Mouse (Mus musculus) adrenal gland, postnatal 25 days (tissue): ENCODE results near the gene Taf8. TPM values are rescaled to one million over a fixed set of nuclear protein-coding genes. Genes with fewer than 3 reads are reported as not detected.

Experiments used
- DNase-seq: peaks from one replicate; pipeline ENCODE4 v3.0.0; 2021; ENCODE audit warnings: mixed read lengths
- long read RNA-seq: library from polyadenylated mRNA; stranded (forward); transcript quantifications from one replicate; pipeline ENCODE4 v2.0.0, GENCODE M21; 2021
- total RNA-seq: library from RNA; stranded (reverse); gene quantifications from 2 replicates; pipeline ENCODE4 v1.2.3, GENCODE M21; 2021

Taf8 gene
- total RNA-seq: 21.1 and 25.7 TPM in 2 replicates
- long read RNA-seq, partial matches to known transcripts: 0 of 4 reads
- long read RNA-seq, other reads (novel, unspliced or antisense): 0 of 4 reads

DNA sequence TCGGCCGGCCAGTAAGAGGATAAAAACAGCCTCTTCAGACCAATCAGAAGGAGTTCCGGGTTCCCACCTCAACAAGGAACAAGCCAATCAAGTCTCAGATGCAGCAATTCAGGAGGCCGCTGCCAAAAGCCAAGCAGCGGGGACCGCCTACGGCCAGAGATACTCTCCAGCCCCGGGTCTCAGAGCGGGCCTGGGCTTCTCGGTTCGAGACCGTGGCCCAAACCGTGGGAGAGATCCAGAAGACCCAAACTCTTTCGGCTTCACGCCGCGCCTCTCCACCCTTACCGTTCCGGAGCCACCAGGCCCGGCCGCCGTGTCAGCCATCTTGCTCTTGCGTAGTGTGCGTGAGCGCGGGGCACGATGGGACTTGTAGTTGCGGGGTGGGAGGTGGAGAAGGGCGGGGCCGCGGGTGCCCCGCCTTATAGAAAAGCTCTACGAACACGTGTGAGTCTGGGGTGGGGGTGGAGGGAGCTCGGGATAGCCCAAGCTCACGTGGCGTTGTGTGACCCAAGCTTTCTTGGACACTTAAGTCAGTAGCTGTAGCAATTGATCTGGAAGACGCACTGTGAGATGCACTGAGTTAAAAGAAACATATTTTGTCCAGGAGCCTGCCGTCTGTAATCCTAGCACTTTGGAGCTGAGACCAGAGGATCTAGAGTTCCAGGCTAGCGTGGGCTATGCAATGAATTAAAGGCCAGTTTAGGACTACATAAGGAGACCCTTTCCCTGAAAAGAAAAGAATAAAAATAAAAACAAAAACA lies at the start of gene Taf8:
Gene Taf8, minus strand, starts transcription at position 347 of the 761 bp plus-strand sequence.
- peak; percentile 91 for DNase-seq

DNA sequence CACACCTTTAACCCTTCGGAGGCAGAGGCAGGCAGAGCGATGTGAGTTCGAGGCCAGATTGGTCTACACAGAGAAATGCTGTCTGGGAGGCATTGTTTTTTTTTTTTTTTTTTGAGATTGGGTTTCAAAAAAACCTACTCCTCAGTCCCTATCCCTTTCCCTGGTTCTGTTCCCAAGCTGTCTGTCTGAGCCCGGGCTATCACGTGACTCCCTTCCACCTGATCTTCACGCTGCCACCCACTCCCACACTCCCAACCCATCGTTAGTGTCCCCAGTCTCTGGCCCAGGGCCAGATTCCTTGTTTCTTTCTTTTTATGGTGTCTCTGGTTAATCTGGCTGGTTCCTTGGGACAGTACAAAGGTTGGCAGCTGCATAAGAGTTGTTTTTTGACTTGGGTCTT lies 49.0 kb upstream of the Taf8 start:
- no peak for DNase-seq

DNA sequence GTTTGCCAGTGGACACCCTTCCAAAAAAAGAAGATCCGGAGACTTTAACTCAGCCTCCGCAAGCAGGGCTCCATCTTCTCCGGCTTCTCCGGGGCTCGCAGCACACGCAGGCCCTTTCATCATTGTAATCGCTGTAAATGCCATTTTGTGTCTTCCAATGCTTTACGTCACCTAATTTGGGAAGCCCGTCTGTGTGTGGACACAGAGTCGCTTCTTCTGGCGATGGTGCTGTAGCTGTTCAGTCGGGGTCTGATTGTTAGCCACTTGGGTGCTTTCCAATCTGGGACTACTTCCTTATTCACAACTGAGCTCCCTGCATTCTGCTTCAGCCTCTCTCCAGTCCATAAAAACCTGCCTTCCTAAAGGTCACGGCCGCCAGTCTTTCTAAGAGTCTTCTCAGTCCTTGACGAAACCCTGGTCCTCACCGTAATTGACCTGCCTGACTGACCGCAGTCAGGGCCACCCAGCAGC lies 43.8 kb upstream of the Taf8 start:
- DNase-seq: peak; percentile 46

DNA sequence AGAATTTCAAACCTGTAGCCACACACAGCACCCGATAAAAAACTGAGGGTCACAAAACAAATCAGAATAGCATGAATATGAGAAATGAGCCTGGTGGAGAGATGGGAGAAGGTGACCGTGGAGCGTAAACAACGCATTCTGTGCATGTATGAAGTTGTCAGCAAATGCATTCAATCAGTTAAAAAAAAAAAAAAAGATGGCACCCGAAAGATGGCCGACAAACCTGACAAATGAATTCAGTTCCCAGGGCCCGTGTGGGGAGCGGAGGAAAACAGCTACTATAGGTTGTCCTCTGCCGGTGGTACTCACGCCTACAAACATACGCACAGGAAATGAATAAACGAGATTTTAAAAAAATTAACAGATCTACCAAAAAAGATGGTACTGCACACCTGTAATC lies 43.1 kb upstream of the Taf8 start:
- DNase-seq: no peak

DNA sequence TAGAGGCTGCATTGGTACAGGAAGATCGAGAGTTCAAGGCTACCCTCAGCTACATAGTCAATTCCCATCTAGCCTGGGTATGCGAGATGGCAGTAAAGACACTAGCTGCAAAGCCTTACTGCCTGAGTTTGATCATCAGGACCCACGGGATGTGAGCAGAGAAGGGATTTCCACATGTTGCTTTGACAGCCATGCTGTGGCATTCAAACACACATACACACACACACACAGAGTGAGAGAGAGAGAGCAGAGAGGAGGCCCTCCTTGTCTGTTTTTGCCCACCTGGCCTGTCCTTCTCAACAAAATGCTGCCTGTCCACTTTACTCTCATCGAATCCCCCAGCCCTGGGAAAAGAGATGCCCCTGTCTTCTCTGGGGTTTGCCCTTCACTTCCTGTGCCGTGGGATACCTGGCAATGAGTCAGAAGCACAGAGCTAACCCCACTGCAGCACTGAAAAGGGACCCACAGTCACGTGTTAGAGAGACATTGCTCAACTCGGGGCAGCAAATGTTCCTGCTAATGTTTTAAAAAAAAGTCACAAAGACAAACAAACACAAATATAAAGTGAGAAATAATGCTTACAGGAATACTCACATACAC lies 41.1 kb upstream of the Taf8 start:
- DNase-seq: no peak

DNA sequence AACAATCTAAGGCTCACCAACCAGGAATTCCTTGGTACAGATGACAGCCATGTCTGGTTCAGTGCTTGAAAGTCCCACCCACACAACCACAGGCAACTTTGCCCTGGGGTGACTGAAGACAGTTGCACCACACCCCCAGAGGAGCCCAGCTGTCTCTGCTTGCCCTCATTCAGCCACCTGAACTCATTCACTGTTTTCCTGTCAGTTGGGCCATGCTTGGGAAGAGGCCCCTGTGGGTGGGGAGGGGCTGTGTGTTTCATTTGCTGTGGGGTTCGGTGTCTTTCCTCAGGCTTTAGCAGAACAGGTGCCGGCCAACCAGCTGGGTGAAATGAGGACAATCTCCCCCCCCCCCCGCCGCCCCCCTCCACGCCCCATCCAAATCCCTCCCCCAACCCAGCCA lies 40.0 kb upstream of the Taf8 start:
- no peak for DNase-seq

DNA sequence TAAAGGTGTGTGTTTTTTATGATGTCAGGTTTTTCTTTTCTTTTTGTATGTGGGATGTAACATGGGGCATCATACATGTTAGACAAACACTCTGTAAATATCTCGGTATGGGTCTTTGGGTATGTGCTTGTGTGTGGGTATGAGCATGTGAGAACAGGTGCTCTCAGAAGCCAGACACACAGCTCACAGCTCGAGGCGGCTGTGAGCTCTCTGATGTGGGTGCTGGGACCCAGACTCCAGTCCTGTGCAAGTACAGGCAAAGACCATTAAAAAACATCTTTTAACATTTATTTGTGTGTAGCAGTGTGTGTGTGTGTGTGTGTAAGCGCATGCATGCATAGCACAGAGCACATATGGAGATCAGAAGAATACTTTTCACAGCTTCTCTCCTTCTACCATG lies 37.0 kb upstream of the Taf8 start:
- no peak for DNase-seq

DNA sequence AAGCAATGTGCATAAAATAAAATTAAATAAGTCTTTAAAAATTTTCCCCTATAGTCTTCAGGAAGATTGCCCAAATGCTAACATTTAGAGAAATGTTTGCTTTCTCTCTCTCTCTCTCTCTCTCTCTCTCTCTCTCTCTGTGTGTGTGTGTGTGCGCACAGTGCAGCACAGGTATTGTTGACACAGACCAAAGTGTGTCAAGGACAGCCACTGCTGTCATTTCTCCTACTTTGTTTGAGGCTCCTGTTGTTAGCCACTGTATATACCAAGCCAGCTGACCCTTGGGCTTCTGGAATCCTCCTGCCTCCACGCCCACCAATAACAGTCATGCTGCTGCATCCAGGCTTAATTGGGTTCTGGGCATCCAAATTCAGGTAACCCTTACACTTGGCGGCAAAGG lies 36.0 kb upstream of the Taf8 start:
- DNase-seq: no peak

DNA sequence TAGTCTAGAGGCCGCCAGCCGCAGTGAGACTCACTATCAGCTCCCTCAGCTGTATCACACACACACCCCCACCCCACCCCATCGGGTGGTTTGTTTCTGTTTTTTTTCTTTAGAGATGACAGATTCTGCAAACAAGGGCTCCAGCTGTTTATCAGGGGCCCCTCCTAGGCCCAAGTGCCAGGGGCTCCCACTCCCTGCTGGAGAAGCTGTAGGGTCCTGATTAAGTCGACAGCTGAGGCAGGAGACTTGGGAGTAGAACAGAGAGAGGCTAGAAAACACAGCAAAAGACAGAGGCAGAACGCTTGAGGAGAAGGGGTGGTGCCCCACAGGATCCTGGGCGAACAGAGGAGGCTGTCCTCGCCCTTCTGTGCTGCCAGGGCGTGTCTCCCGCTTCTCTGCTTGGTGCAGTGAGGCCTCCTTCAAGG lies 33.7 kb upstream of the Taf8 start:
- DNase-seq: no peak

DNA sequence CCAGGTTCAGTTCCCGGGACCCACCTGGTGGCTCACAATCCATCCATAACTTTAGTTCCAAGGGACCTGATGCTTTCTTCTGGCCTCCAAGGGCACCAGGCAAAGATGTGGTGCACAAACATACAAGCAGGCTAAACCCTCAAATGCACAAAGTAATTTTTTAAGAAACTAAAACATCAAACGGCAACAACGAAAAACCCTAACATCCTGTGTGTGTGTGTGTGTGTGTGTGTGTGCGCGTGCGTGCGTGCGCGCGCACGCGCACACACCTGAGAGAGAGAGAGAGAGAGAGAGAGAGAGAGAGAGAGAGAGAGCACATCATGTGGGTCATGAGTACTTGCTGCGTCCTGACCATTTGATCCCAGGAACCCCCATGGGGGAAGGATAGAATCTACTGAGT lies 31.6 kb upstream of the Taf8 start:
- no peak for DNase-seq

DNA sequence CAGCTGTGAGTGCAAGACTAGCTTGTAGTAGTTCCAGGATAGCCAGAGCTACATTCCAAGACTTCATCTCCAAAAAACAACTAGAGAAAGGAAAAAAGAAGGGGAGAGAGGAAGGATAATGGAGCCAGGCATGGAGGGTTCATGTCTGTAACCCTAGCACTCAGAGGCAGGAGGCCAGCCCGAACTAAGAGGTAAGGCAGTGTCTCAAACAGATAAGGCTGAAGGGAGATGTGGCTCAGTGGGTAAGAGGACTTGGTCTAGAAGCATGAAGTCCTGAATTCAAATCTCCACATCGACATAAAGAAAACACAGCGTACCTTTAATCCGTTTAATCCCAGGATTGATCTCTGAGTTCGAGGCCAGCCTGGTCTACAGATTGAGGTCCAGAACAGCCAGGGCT lies 30.3 kb upstream of the Taf8 start:
- DNase-seq: no peak

DNA sequence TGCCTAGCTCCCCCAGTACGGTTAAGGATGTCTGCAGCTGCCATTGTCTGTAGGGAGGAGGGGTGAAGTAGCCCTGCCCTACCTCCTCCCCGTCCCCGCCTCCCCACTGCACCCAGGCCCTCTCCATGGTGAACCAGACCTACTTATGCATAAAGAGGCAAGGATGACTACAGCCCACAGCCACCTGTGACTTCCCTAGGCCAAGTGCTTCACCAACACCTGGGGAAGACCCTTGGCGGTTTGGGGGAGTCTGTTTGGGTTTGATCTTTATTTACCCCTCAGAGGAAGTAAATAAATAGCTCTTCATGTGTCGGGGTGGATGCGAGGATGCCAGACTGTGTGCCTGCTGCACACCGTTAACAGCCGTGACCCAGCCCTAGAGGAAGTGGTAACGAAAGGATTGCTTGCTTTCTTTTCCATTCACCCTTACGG lies 29.3 kb upstream of the Taf8 start:
- DNase-seq: no peak

DNA sequence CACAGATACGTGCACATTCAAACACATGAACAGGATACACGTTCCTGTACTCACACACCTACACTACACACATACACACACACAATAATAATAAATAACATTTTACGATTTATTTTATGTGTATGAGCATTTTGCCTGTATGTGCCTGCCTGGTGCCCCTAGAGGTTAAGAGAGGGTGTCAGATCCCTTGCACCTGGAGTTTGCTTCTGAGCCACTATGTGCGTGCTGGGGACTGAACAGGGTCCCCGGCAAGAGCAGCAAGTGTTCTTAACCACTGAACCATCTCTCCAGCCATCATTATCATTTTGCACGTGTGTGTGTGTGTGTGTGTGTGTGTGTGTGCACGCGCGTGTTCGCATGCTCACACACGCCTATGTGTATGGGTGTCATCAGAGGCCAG lies 27.5 kb upstream of the Taf8 start:
- DNase-seq: no peak

DNA sequence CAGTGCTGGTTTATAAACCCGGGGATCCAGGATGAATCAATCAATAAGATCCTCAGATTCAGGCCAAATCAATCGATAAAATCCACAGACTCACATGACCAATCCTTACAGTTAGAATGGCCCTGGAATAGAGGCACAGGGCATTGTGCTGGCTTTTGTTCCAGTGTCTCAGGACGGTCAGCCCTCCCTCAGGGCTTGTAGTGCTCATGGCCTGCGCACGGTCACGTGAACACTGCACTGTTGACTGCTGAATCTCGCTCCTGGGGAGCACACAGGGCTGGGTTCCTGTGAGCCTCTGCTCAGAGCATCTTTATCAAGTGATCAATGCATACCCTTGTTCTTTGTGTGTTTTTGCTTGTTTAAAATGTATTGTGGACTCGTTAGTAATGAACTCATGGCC lies 26.8 kb upstream of the Taf8 start:
- DNase-seq: no peak

DNA sequence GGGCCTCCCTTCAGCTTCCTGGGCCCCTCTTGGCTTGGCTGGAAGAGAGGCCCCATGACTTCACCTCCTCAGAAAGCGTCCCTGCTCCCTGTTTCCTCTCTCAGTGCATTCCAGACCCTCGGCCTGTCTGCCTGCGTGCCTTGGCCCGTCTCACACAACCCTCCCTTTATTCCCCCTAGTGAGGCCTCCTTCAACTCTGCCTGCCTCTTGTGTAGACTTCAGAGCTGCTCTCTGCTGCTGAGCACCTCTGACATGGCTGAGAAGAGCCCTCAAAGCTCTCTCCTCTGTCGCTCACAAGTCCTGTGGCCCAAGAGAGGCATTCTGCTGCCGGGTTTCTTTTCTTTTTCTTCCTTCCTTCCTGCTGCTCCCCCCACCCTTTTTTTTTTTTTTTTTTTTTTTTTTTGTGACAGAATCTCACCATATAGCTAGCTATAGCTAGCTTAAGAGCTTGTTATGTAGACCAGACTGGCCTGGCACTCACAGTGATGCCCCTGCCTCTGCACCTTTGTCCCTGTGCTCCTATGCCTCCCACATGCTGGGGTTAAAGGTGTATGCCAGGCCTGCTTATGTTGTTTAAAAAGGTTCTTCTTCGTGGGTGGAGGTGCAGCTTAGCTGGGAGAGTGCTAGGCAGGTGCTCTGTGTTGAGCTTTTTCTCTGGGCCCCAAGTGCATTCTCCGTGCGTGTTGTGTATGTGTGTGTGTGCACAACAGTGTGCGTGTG lies 25.6 kb upstream of the Taf8 start:
- no peak for DNase-seq

DNA sequence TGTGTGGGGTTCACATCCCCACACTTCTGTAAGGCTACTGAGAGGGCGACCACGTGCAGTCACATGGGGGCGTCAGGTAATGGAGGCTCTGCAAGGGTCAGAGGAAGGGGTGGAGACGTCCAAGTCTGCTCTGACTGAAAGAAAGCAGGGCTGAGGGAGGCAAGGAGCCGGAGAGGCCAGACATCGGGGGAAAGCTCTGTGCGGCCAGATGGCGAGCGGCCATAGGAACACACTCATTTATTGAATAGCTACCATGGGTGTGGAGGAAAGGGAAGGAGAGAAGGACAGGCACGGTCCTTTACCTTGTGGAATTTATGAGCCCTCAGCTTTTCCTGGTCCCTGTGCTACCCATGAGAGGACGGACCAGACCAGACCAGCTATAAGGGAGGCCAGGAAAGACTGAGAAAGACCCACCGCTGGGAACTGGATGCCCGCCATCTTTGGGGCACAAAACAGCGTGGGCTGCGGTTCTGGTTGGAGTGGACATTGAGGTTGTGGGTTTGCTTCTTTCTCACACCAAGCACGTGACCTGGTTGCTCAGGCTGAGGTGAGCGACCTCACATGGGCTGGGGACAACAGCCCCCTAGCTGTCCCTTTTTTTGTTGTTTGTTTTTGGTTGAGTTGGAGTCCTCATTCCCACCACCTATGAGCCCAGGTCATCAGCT lies 24.9 kb upstream of the Taf8 start:
- no peak for DNase-seq

DNA sequence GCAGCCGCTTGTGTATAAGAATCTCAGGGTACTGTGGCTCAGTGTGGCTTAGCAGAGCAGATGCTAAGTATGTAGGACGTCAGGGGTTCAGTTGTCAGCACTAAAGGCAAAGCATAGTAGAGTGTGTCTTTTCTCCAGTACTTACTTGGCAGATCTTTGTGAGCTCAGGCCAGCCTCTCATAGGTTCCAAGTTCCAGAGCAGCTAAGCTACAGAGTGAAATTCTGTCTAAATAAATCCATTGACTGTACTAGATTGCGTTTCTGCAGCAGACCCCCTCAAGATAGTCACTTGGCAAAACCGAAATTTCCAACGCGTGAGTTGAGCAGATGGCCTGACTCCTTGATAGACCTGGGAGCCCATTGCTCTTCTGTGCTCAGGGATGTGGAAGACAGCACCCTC lies 22.9 kb upstream of the Taf8 start:
- DNase-seq: no peak

DNA sequence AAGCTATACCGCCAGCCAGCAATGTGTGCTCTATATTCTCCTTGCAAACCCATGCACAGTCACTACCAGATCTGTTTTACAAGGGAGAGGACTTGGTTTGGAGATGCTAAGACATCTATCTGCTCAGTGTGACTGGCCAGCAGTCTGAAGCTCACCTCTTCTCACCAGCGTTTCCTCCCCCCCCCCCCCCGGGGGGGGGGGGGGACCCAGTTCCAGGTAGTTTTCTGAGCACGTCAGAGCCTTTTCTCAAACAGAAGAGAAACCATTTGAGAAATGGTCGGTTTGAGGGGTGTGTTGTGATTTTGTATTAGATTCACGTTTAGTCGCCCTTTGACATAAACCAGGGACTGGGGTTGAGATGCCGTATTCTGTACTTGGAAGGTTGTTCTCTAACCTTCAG lies 22.0 kb upstream of the Taf8 start:
- no peak for DNase-seq

DNA sequence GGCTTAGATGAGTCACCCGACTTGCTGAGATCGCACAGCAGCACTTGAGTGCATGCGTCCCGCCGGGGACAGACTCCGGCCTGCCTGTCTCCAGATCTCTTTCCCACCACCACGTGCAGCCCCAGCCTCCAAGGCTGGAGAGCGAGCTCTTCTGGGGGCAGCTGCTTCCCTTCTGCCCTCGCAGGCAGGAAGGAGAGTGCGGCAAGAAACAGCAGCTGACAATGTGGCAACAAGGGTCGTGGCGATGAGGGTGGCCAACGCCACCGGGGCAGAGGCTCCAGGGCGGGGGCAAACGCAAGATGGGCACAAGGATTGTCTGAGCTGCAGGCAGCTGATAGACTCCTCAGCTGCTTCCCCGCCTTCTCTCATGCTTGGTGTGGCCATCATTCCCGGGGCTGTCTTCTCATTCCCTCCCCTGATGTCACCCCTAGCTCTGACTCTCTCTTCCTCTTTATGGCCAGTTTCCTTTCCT lies 21.2 kb upstream of the Taf8 start:
- DNase-seq: peak; percentile 45

DNA sequence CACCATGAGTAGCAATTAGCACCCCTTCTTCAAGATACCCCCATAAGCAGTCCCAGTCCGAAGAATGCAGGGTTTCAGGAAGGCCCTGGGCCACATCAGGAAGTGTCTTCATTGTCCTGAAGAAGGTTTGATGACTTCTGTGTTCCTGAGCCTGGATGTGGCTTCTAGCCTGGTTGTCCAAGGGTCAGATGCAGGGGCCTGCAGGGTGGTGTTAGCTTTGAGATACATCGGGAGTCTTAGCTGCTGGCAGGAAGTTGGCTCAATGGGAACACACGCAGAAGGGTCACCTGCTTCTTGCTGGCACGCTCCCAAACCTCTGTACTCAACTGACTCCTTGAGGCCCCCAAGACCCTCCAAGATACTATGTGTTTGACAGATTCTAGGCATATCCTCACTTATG lies 20.4 kb upstream of the Taf8 start:
- no peak for DNase-seq

DNA sequence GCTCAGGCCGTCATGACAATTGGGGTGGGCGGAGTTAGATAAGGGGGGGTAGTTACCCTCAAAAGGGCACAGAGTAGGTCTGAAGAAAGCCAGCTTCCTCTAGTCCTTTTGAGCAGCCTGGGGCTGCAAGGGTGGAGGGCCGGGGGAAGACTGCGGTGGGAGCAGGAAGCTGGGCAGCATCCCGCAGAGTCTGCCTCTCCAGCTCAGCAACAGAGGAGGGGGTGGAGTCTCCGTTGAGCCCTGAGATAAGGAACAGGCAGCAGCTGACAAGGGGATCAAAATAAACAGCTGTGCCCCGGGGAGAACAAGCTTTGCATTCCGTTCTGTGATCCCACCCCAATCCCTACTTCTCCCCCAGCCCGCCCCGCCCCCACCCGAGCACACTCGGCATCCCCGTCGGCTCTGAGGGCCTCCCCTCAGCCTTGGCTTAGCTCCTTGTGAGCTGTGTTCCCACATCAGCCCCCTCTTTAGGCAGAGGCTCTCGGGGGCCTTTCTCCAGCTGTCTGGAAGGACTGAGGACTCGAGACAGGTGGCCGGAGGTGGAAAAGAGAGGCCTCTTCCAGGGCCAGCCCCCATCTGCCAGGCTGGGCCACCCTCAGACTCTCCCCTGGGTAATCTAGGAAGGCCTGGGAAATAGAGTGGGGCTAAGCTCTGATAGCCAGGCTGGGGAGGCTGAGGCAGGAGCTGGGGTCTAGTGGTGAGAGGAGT lies 19.6 kb upstream of the Taf8 start:
- peak; percentile 31 for DNase-seq

DNA sequence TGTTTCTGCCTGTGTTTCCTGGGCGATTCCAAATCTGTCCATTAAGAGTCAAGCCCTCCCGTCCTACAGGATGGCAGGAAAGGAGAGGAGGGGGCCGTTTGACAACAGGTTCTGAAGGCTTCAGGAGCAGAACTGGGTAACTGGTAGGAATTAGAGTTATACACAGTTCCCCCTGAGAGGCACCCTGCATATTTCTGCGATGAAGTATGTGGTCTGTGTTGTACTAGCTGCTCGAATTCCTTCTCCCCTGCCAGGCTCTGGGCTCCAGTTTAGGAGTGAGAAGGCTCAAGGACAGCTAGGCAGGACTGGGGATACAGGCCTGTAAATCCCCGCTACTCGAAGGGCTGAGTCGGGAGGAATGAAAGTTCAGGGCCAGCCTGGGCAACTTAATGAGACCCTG lies 16.1 kb upstream of the Taf8 start:
- DNase-seq: peak; percentile 28
